Mouse (Mus musculus) ovary, adult 18-20 months (tissue): ENCODE data around the gene Hoxc5.
A peak's percentile ranks its signal among the peaks of the same experiment; 100 is the strongest.

Source experiments
- DNase-seq: peaks from one replicate; pipeline ENCODE4 v3.0.0; 2022; ENCODE audit warnings: low spot score, mixed read lengths

The Hoxc5 gene

GRCm38 (mm10) chr15:102990461-102991397 is 23.5 kb downstream of the Hoxc5 start, which contains the start of gene Hoxc8:
Hoxc8 (plus strand) TSS chr15:102990607.
- DNase-seq = no peak

GRCm38 (mm10) chr15:102991782-102992181 is 24.5 kb downstream of the Hoxc5 start:
- no peak for DNase-seq

- no peak for DNase-seq
Measured at GRCm38 (mm10) chr15:102992206-102992605, 25.0 kb downstream of the Hoxc5 start.

- DNase-seq = no peak
Measured at GRCm38 (mm10) chr15:102992863-102993262, 25.6 kb downstream of the Hoxc5 start.

GRCm38 (mm10) chr15:102996548-102996947 is 29.3 kb downstream of the Hoxc5 start:
- no peak for DNase-seq

GRCm38 (mm10) chr15:102997431-102997830 is 30.2 kb downstream of the Hoxc5 start:
- no peak for DNase-seq

- peak; percentile 58 for DNase-seq
Measured at GRCm38 (mm10) chr15:102997939-102998355, 30.7 kb downstream of the Hoxc5 start, which contains the start of gene Hoxc6. Hoxc6 (plus strand) TSS chr15:102998257.

GRCm38 (mm10) chr15:102998608-102999182 is 31.5 kb downstream of the Hoxc5 start:
- DNase-seq = no peak

GRCm38 (mm10) chr15:102999183-102999831 is 32.1 kb downstream of the Hoxc5 start:
- DNase-seq = peak; percentile 97

GRCm38 (mm10) chr15:102999955-103000354 is 32.7 kb downstream of the Hoxc5 start:
- peak; percentile 56 for DNase-seq

- DNase-seq = no peak
Measured at GRCm38 (mm10) chr15:103000501-103000901, 33.3 kb downstream of the Hoxc5 start.

GRCm38 (mm10) chr15:103001370-103001769 is 34.1 kb downstream of the Hoxc5 start:
- no peak for DNase-seq

- no peak for DNase-seq
Measured at GRCm38 (mm10) chr15:103002156-103002555, 34.9 kb downstream of the Hoxc5 start.

- no peak for DNase-seq
Measured at GRCm38 (mm10) chr15:103002821-103003448, 35.7 kb downstream of the Hoxc5 start.

- DNase-seq = no peak
Measured at GRCm38 (mm10) chr15:103005308-103005707, 38.1 kb downstream of the Hoxc5 start.

GRCm38 (mm10) chr15:103005797-103006196 is 38.6 kb downstream of the Hoxc5 start:
- DNase-seq = no peak

- no peak for DNase-seq
Measured at GRCm38 (mm10) chr15:103006326-103006725, 39.1 kb downstream of the Hoxc5 start.

- no peak for DNase-seq
Measured at GRCm38 (mm10) chr15:103009265-103010111, 42.2 kb downstream of the Hoxc5 start.

GRCm38 (mm10) chr15:103010112-103010846 is 43.0 kb downstream of the Hoxc5 start:
- no peak for DNase-seq

GRCm38 (mm10) chr15:103010847-103011555 is 43.8 kb downstream of the Hoxc5 start:
- DNase-seq = no peak
